Mouse (Mus musculus) heart, adult 2 months (tissue): ENCODE data around the gene Kcnk10.

ENCODE experiments used
- EP300 ChIP-seq: fragments of 200-500 bp; IDR thresholded peaks from 2 replicates; pipeline ENCODE4 v1.6.1; 2011; ENCODE audit warnings: low read depth, low read length, control low read depth; ENCODE audit not compliant: insufficient read depth
- POLR2A ChIP-seq: fragments of 200-500 bp; IDR thresholded peaks from 2 replicates; pipeline ENCODE4 v1.6.1; 2011; ENCODE audit warnings: mild to moderate bottlenecking, low read depth, low read length, control low read depth; ENCODE audit not compliant: insufficient read depth

GRCm38 (mm10) chr12:98602114-98602513, 24.0 kb upstream of the Kcnk10 start:
- TF ChIP-seq EP300 (no peak), POLR2A (no peak)
